Mouse (Mus musculus): Measurements from ENCODE around the gene Ppip5k1.

DNA sequence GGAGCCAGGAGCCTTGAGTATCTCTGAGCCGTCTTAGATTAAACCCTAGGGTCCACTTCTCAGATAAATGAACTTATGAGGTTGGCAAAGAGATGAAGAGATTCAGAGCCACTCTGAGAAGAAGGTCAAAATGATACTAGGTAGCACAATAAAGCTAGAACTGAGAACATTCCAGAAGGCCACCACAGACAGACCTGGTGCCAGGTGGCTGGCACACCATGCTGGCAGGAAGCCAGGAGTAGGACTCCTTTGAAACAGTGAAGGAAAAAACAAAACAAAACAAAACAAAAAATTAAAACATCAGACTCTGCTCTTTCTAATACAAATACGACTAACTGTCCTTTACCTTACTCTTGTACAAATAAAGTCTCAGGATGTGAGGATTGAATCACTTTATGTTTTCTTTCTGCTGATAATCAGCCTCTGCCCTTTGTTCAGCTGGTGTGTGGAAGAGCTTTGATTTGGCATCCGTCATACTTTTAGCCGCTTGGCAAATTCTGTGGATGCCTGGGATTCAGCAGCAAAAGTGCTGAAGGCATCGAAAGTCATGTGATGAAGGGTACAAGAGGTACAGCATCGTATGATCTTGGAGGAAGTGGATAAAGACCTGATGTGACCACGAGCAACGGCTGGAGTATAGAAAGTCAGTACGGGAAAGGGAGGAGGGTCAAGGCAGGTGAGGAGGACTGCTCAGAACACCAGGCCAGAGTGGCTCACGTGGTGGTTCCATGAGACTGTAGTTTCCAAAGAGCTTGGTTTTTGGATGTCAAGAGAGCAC, 31.3 kb downstream of the Ppip5k1 start:
- TF ChIP-seq TAL1 (IDR thresholded peaks at IDR 0.05; ENCODE audit: low read length) (no peak), GATA1 (IDR thresholded peaks at IDR 0.05; ENCODE audit: low read length) (no peak)
